Mouse (Mus musculus) kidney, embryonic 15.5 days (tissue): ENCODE measurements around the gene RPS10-NUDT3. TPM values are rescaled to one million over a fixed set of nuclear protein-coding genes. Genes with fewer than 3 reads are reported as not detected.
A peak's percentile ranks its signal among the peaks of the same experiment; 100 is the strongest.
"Not testable (repeated sequence)": the region's sequence is repeated elsewhere in the genome, so short reads cannot be mapped to it uniquely, and the experiment has no call there.

Experiments
- ATAC-seq: fragments of 200-750 bp; cut with Nextera tagmentation; replicated peaks from 2 replicates; pipeline ENCODE4 v1.8.0; 2017; ENCODE audit warnings: moderate TSS enrichment; ENCODE audit not compliant: low FRiP score
- H3K27ac ChIP-seq: fragments of 300-500 bp; sonication (generic); 2 replicates; pipeline ENCODE4 v1.5.1; 2015; ENCODE audit warnings: mild to moderate bottlenecking, inconsistent platforms
- H3K27me3 ChIP-seq: fragments of 300-500 bp; sonication (generic); 2 replicates; pipeline ENCODE4 v1.6.1; 2015; ENCODE audit warnings: inconsistent platforms
- H3K36me3 ChIP-seq: fragments of 300-500 bp; sonication (generic); 2 replicates; pipeline ENCODE4 v1.6.1; 2015; ENCODE audit warnings: inconsistent platforms
- H3K4me1 ChIP-seq: fragments of 300-500 bp; sonication (generic); 2 replicates; pipeline ENCODE4 v1.6.1; 2015; ENCODE audit warnings: inconsistent platforms
- H3K4me2 ChIP-seq: fragments of 300-500 bp; sonication (generic); 2 replicates; pipeline ENCODE4 v1.6.1; 2015; ENCODE audit warnings: moderate library complexity, mild to moderate bottlenecking, inconsistent platforms
- H3K4me3 ChIP-seq: fragments of 300-500 bp; sonication (generic); replicated peaks from 2 replicates; pipeline ENCODE4 v1.5.1; 2015; ENCODE audit warnings: mild to moderate bottlenecking, inconsistent platforms
- H3K9ac ChIP-seq: fragments of 300-500 bp; sonication (generic); 2 replicates; pipeline ENCODE4 v1.6.1; 2015; ENCODE audit warnings: mild to moderate bottlenecking, inconsistent platforms
- H3K9me3 ChIP-seq: fragments of 300-500 bp; sonication (generic); replicated peaks from 2 replicates; pipeline ENCODE4 v1.6.1; 2016; ENCODE audit warnings: inconsistent platforms
- WGBS: fragments of 180-500 bp; shearing (Covaris S2); methylation state at CpG from one replicate; pipeline ENCODE4 v1.1.7; 2015; ENCODE audit warnings: mixed read lengths; 5-methylcytosine and 5-hydroxymethylcytosine counted together
- polyA plus RNA-seq: library from polyadenylated mRNA; unstranded; fragments of >200 nt; fragmentation: Nextera tagmentation; extraction: Ambion mirVana; gene quantifications from 2 replicates; pipeline ENCODE4 v1.2.1, GENCODE M21; 2015

The RPS10-NUDT3 gene
- polyA plus RNA-seq, 1 experiment from 2014 or later: not detected

DNA sequence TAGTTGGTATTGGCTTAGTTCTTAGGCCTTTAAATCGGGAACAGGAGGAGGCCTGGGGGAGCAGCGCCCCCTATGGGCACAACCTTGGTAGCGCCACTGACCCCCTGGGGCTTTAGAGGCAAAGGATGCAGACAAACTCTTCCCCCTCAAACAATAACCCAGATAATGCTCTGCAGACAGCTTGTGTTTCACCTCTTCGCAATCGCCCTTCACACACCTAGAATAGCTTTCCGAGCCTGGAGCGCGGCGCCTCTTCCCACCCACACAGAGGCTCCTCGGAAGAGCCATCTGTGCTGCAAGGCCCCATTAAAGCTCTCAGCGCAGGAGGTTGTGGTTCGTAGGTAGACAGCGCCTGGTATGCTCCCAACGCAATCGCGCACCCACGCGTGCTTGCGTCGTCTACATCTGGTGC is 3.9 kb upstream of the RPS10-NUDT3 start:
- ATAC-seq: no peak
- H3K4me1 ChIP-seq: peaks cover 34% of the 10 kb centered on the region
- WGBS: 84% methylated on average over 20 of the region's 20 CpGs
- no peaks in the 10 kb centered on the region for H3K9me3 ChIP-seq
- H3K27me3 ChIP-seq: no peaks in the 10 kb centered on the region
- H3K27ac ChIP-seq: no peak overlapping the region
- H3K4me3 ChIP-seq: no peak overlapping the region
- no peak overlapping the region for H3K9ac ChIP-seq
- H3K36me3 ChIP-seq: peaks cover 1% of the 10 kb centered on the region; the same call in 1 of the 2 replicates
- H3K4me2 ChIP-seq: no peak overlapping the region

DNA sequence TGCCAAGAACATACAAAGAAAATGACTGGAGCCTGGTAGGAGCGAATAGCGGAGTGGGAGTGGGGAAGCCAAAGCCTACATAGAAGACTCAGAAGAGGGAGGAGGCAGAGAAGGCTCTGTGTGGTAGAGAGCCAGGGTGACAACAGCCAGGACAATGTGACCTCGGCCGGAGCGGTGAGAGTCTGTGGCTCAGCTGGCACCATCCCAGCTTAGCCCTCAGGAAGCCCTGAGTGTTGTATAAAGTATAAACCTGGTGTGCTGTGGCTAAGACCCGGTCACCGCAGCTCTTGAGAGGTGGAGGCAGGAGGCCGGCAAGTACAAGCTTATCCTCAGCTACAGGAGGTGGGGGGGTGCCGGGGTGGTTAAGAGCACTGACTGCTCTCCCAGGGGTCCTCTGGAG is 2.3 kb upstream of the RPS10-NUDT3 start:
- no peak for ATAC-seq
- no peak overlapping the region for H3K27ac ChIP-seq
- H3K4me2 ChIP-seq: no peak overlapping the region
- no peaks in the 10 kb centered on the region for H3K27me3 ChIP-seq
- 56% methylated on average over 9 of the region's 9 CpGs for WGBS
- H3K36me3 ChIP-seq: peaks cover 16% of the 10 kb centered on the region
- no peak overlapping the region for H3K9ac ChIP-seq
- H3K9me3 ChIP-seq: no peaks in the 10 kb centered on the region
- peaks cover 40% of the 10 kb centered on the region for H3K4me1 ChIP-seq
- H3K4me3 ChIP-seq: no peak overlapping the region

DNA sequence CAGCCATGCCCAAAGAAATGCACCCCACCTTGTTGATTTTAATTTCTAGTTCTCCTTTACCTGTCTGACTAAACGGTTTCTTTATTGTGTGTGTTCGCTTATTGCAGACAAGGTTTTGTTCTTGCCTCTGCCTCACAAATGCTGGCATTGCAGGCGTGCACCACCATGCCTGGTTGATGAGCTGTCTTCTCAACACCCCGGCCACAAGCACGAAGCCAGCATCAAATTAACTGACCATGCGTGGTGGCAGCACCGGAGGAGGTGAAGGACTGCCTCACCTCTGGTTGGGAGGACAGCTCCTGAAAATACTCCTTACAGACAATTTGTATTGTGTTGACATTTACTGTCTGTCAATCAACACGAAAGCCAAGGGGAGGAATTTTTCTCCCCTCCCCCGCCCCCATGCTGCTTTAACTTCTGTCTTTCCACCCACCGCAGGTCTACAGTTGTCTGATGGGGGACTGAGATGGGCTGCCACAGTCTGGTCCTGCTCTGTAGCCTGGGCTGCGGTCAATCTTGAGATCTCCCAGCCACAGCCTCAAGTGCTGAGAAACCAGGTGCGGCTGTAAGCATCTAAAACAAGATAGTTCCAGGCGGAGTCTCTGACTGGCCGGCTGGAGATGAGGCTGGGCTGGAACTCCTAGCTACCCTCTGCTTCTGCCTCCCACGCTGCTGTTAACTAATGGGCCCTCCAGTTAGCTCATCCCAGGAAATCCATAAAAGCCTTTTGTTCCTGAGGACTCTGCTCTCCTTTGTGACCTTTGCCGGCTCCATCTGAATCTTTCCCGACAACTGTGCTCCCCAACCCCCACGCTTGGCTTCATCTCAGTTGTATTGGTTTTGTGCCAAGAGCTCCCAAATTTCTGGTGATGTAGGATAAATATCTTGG is 1.4 kb upstream of the RPS10-NUDT3 start, which contains the start of gene Rps10:
Gene Rps10, minus strand, starts transcription at position 538 of the 889 bp plus-strand sequence.
- peak within 1 kb of the TSS; percentile 92 for H3K27ac ChIP-seq
- H3K36me3 ChIP-seq: peaks cover 26% of the 10 kb centered on the region
- 23% methylated on average over 18 of the region's 18 CpGs for WGBS
- ATAC-seq: no peak
- H3K27me3 ChIP-seq: no peaks in the 10 kb centered on the region
- H3K9me3 ChIP-seq: no peaks in the 10 kb centered on the region
- peak within 1 kb of the TSS; percentile 87 for H3K4me3 ChIP-seq
- H3K9ac ChIP-seq: peak within 1 kb of the TSS; percentile 42; the same call in 1 of the 2 replicates
- peaks cover 48% of the 10 kb centered on the region for H3K4me1 ChIP-seq
- H3K4me2 ChIP-seq: peak within 1 kb of the TSS; percentile 73

GRCm38 (mm10) chr17:27635575-27635903 is 517 bp upstream of the RPS10-NUDT3 start:
- peak overlapping the region; percentile 92 for H3K27ac ChIP-seq
- H3K4me1 ChIP-seq: peaks cover 53% of the 10 kb centered on the region
- H3K9me3 ChIP-seq, ATAC-seq, H3K27me3 ChIP-seq: not testable (repeated sequence)
- peak overlapping the region; percentile 87 for H3K4me3 ChIP-seq
- 45% methylated on average over 9 of the region's 9 CpGs for WGBS
- H3K36me3 ChIP-seq: peaks cover 34% of the 10 kb centered on the region
- H3K9ac ChIP-seq: peak overlapping the region; percentile 42; the same call in 1 of the 2 replicates
- peak overlapping the region; percentile 73 for H3K4me2 ChIP-seq

GRCm38 (mm10) chr17:27629249-27630020 is 5.6 kb downstream of the RPS10-NUDT3 start:
- H3K36me3 ChIP-seq: peaks cover 50% of the 10 kb centered on the region
- no peak overlapping the region for H3K4me3 ChIP-seq
- peaks cover 38% of the 10 kb centered on the region for H3K4me1 ChIP-seq
- no peaks in the 10 kb centered on the region for H3K9me3 ChIP-seq
- no peak for ATAC-seq
- peak overlapping the region; percentile 13; the same call in 1 of the 2 replicates for H3K27ac ChIP-seq
- H3K9ac ChIP-seq: no peak overlapping the region
- no peak overlapping the region for H3K4me2 ChIP-seq
- no peaks in the 10 kb centered on the region for H3K27me3 ChIP-seq
- WGBS: 60% methylated on average over 2 of the region's 2 CpGs

GRCm38 (mm10) chr17:27628376-27628775 is 6.6 kb downstream of the RPS10-NUDT3 start:
- Histone ChIP-seq H3K4me2 (no peak overlapping the region), H3K9ac (no peak overlapping the region), H3K4me3 (no peak overlapping the region), H3K27me3 (no peaks in the 10 kb centered on the region), H3K36me3 (peaks cover 43% of the 10 kb centered on the region), H3K27ac (no peak overlapping the region), H3K4me1 (peaks cover 34% of the 10 kb centered on the region), H3K9me3 (no peaks in the 10 kb centered on the region)
- ATAC-seq: no peak
- 88% methylated on average over 8 of the region's 8 CpGs for WGBS

GRCm38 (mm10) chr17:27627451-27627850 is 7.6 kb downstream of the RPS10-NUDT3 start:
- Histone ChIP-seq H3K36me3 (peaks cover 35% of the 10 kb centered on the region), H3K4me2 (no peak overlapping the region), H3K27me3 (no peaks in the 10 kb centered on the region), H3K9ac (no peak overlapping the region), H3K9me3 (no peaks in the 10 kb centered on the region), H3K4me3 (no peak overlapping the region), H3K27ac (no peak overlapping the region), H3K4me1 (peaks cover 25% of the 10 kb centered on the region)
- WGBS: 45% methylated on average over 5 of the region's 5 CpGs
- ATAC-seq: no peak

- Histone ChIP-seq H3K9me3 (no peaks in the 10 kb centered on the region), H3K4me3 (no peak overlapping the region), H3K9ac (no peak overlapping the region), H3K27me3 (no peaks in the 10 kb centered on the region), H3K27ac (no peak overlapping the region), H3K4me2 (no peak overlapping the region), H3K4me1 (peaks cover 19% of the 10 kb centered on the region), H3K36me3 (peaks cover 27% of the 10 kb centered on the region)
- WGBS: 23% methylated on average over 5 of the region's 5 CpGs
- ATAC-seq: no peak
These were observed 8.3 kb downstream of the RPS10-NUDT3 start for GRCm38 (mm10) chr17:27626681-27627080.

GRCm38 (mm10) chr17:27625455-27626251 is 9.4 kb downstream of the RPS10-NUDT3 start:
- H3K9ac ChIP-seq: no peak overlapping the region
- peaks cover 21% of the 10 kb centered on the region for H3K4me1 ChIP-seq
- H3K9me3 ChIP-seq: no peaks in the 10 kb centered on the region
- H3K36me3 ChIP-seq: peaks cover 17% of the 10 kb centered on the region
- no peak overlapping the region for H3K27ac ChIP-seq
- ATAC-seq: no peak
- H3K4me3 ChIP-seq: no peak overlapping the region
- 55% methylated on average over 7 of the region's 7 CpGs for WGBS
- H3K4me2 ChIP-seq: no peak overlapping the region
- no peaks in the 10 kb centered on the region for H3K27me3 ChIP-seq

GRCm38 (mm10) chr17:27623360-27624326 is 11.4 kb downstream of the RPS10-NUDT3 start, which contains the start of gene Nudt3:
Nudt3 (minus strand) TSS chr17:27623495.
- Histone ChIP-seq H3K4me2 (peak within 1 kb of the TSS; percentile 67), H3K27me3 (no peaks in the 10 kb centered on the region), H3K36me3 (0 out of 2 replicates have a peak, but pooled peaks cover 7% of the 10 kb centered on the region), H3K4me1 (peaks cover 27% of the 10 kb centered on the region), H3K9me3 (no peaks in the 10 kb centered on the region), H3K4me3 (peak within 1 kb of the TSS; percentile 97), H3K9ac (peak within 1 kb of the TSS; percentile 98), H3K27ac (peak within 1 kb of the TSS; percentile 90)
- WGBS: 7% methylated on average over 82 of the region's 91 CpGs
- peak; percentile 94 for ATAC-seq
